Mouse (Mus musculus) heart, embryonic 10.5 days (tissue): Measurements from ENCODE around the gene Cd160. TPM values are rescaled to one million over a fixed set of nuclear protein-coding genes. Genes with fewer than 3 reads are reported as not detected.

ENCODE experiments used
- DNase-seq: peaks from one replicate; pipeline ENCODE4 v3.0.0-alpha.2; 2017; ENCODE audit warnings: low spot score
- H3K27ac ChIP-seq: fragments of 300-500 bp; sonication (generic); 2 replicates; pipeline ENCODE4 v1.5.1; 2016; ENCODE audit warnings: mild to moderate bottlenecking
- H3K27me3 ChIP-seq: fragments of 300-500 bp; sonication (generic); 2 replicates; pipeline ENCODE4 v1.6.1; 2016; ENCODE audit warnings: mild to moderate bottlenecking; ENCODE audit not compliant: poor library complexity, insufficient read depth, severe bottlenecking
- H3K36me3 ChIP-seq: fragments of 300-500 bp; sonication (generic); 2 replicates; pipeline ENCODE4 v1.6.1; 2016; ENCODE audit warnings: mild to moderate bottlenecking, moderate library complexity
- H3K4me1 ChIP-seq: fragments of 300-500 bp; sonication (generic); 2 replicates; pipeline ENCODE4 v1.6.1; 2016; ENCODE audit warnings: mild to moderate bottlenecking
- H3K4me3 ChIP-seq: fragments of 300-500 bp; sonication (generic); 2 replicates; pipeline ENCODE4 v1.5.1; 2016; ENCODE audit warnings: mild to moderate bottlenecking, moderate library complexity
- H3K9me3 ChIP-seq: fragments of 300-500 bp; sonication (generic); 2 replicates; pipeline ENCODE4 v1.6.1; 2016; ENCODE audit warnings: mild to moderate bottlenecking, moderate library complexity
- WGBS: fragments of 180-500 bp; shearing (Covaris S2); methylation state at CpG from one replicate; pipeline ENCODE4 v1.1.7; 2016; 5-methylcytosine and 5-hydroxymethylcytosine counted together
- polyA plus RNA-seq: library from polyadenylated mRNA; unstranded; fragments of >200 nt; fragmentation: Nextera tagmentation; extraction: Ambion mirVana; gene quantifications from 2 replicates; pipeline ENCODE4 v1.2.1, GENCODE M21; 2016

Cd160 gene
- 0.06 TPM in 1 of 2 replicates, not detected in the other for polyA plus RNA-seq

DNA sequence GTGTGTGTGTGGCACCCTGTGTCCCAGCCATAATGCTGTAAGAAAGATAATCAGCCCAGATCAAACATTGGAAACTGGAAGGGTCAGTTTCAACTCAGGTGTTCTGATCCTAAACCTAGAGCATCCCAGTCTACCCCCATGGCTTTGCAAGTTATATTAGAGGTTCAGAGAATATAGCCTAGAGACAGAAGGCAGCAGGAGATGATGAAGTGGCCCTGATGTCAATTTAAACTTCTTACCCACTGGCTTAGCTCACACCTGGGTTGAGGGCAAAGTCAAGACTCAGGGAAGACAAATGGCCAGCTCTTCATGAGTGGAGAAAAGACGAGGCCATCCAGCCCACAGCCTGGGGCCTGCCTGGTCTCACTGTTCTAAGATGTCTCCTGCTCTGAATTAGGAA lies at the start of gene Cd160, which contains the start of gene Pdzk1:
Gene Cd160, minus strand, starts transcription at position 368 of the 400 bp plus-strand sequence.
Gene Pdzk1, plus strand, starts transcription at position 301 of the 400 bp plus-strand sequence.
- DNase-seq: no peak
- Histone ChIP-seq H3K4me1 (0 out of 2 replicates have a peak, but pooled peaks cover 11% of the 10 kb centered on the region), H3K27me3 (peaks cover 14% of the 10 kb centered on the region; the same call in 1 of the 2 replicates), H3K36me3 (no peaks in the 10 kb centered on the region), H3K9me3 (no peaks in the 10 kb centered on the region), H3K4me3 (peak within 1 kb of the TSS; percentile 23; the same call in 1 of the 2 replicates), H3K27ac (no peak within 1 kb of the TSS)
- 65% methylated on average over 1 of the region's 1 CpGs for WGBS

DNA sequence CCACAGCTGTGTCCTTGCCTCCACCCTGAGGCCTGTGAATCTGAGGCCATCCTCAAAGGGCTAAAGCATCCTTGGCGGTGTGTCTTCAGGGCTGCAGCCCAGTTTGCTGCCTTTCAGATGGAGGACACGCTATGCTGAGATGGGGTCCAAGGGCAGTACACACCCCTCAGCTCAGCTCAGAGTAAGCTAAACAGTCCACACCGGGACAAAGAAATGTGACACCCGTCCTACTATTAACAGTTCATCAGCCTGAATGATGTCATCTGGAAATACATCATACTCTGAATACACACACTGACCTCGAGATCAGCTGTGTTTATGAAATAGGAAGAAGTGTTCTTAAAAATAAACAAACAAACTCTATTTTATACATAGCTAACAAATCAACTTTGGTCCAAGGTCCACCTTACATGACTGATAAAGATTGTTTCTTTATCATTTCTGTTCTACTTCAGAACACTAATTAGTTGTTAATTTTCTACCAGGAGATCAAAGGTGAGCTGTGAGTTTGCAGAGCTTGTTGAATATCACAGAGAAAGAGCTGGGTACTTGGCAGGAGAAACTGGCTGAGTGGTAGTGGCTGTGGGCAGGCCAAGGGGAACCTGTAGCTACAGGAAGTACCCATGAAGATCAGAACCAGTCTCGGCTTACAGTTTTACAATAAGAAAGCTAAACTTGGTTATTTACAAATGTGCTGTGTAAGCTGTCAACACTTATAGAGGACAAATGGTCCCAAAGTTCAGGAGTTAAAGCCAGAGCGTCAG lies 45.8 kb upstream of the Cd160 start:
- no peak overlapping the region for H3K4me3 ChIP-seq
- H3K27me3 ChIP-seq: no peaks in the 10 kb centered on the region
- 88% methylated on average over 7 of the region's 7 CpGs for WGBS
- peaks cover 65% of the 10 kb centered on the region for H3K36me3 ChIP-seq
- no peaks in the 10 kb centered on the region for H3K4me1 ChIP-seq
- H3K27ac ChIP-seq: no peak overlapping the region
- H3K9me3 ChIP-seq: no peaks in the 10 kb centered on the region
- DNase-seq: peak; percentile 41

DNA sequence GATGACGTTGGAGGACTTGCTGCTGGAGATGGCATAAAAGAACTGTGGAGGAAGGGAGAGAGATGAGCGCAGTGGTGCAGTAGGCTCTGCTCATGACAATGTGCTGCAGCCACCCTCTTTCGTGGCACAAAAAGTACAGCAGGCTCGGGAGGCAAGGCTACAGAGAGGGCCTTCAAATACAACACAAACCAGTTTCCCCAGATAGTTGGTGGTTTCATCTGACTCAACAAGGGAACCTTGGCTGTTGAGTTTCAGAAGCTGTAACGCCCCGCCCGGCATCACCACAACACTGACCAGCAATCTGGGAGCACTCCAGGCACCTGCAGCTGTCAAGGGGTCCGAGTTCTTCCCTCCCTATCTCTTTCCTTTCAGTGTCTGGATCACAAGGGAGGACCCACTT lies 43.4 kb upstream of the Cd160 start:
- WGBS: 93% methylated on average over 8 of the region's 8 CpGs
- no peak overlapping the region for H3K4me3 ChIP-seq
- DNase-seq: peak; percentile 62
- no peak overlapping the region for H3K27ac ChIP-seq
- no peaks in the 10 kb centered on the region for H3K4me1 ChIP-seq
- no peaks in the 10 kb centered on the region for H3K9me3 ChIP-seq
- peaks cover 75% of the 10 kb centered on the region for H3K36me3 ChIP-seq
- H3K27me3 ChIP-seq: no peaks in the 10 kb centered on the region

DNA sequence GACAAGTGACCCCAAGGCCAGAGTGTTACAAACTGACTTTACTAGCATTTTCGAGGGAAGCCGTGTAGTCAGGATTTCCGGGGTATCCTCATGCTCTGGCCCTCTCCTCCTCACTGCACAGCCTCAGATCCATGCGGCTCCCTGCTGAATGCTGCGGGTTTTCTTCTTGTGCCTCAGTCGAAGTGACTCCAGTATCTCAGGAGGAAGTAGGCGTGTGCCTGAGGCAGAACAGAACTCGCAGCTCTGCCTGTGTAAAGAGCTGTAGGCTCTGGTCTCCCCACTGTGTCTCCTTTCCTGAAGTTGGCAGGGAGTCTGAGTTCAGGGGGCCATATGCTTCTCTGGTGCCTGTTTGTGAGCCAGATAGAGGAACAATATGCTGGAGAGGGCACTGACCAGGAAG lies 41.9 kb upstream of the Cd160 start:
- 78% methylated on average over 8 of the region's 8 CpGs for WGBS
- Histone ChIP-seq H3K4me1 (no peaks in the 10 kb centered on the region), H3K9me3 (no peaks in the 10 kb centered on the region), H3K4me3 (no peak overlapping the region), H3K27ac (no peak overlapping the region), H3K36me3 (peaks cover 75% of the 10 kb centered on the region), H3K27me3 (no peaks in the 10 kb centered on the region)
- peak; percentile 72 for DNase-seq

DNA sequence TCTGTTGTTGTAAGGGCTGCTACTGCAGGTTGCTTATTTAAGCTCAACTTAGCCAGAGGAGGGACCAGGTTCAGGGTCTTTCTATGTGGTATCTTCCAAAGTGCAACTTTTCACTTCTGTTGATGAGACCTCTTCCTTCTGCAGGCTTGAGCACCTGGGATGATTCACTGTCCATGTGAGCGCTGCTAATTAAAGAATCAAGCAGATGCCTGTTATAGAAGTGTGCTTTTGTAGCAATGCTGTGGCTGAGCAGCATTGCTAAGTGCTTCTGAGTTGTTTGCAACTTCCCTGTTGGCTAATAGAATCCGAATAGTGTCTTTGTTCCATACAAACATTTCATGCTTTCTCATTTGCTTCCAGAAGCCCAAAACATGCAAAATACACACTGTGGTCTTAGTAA lies 41.1 kb upstream of the Cd160 start:
- H3K27ac ChIP-seq: no peak overlapping the region
- H3K27me3 ChIP-seq: no peaks in the 10 kb centered on the region
- DNase-seq: peak; percentile 56
- H3K9me3 ChIP-seq: no peaks in the 10 kb centered on the region
- no peaks in the 10 kb centered on the region for H3K4me1 ChIP-seq
- peaks cover 71% of the 10 kb centered on the region for H3K36me3 ChIP-seq
- 92% methylated on average over 2 of the region's 2 CpGs for WGBS
- H3K4me3 ChIP-seq: no peak overlapping the region

DNA sequence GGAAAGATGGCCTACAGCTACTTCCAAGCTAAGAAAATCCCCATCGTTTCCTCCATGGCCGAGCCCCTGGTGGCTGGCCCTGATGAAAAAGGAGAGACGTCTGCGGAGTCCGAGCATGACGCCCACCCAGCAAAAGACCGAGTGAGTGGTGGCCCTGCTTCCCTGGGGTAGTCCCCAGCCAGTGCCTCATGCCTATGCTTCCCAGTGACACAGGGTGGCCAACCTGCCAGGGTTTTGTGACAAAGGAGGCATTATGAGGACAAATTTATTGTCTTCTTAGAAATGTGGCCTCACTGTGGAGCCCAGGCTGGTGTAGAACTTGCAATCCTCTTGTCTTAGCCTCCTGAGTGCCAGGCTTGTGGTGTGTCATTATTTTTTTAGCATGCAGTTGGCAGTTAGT lies 39.9 kb upstream of the Cd160 start:
- DNase-seq: peak; percentile 71
- Histone ChIP-seq H3K36me3 (peaks cover 61% of the 10 kb centered on the region), H3K27ac (no peak overlapping the region), H3K27me3 (no peaks in the 10 kb centered on the region), H3K4me1 (no peaks in the 10 kb centered on the region), H3K9me3 (no peaks in the 10 kb centered on the region), H3K4me3 (no peak overlapping the region)
- 90% methylated on average over 7 of the region's 7 CpGs for WGBS

DNA sequence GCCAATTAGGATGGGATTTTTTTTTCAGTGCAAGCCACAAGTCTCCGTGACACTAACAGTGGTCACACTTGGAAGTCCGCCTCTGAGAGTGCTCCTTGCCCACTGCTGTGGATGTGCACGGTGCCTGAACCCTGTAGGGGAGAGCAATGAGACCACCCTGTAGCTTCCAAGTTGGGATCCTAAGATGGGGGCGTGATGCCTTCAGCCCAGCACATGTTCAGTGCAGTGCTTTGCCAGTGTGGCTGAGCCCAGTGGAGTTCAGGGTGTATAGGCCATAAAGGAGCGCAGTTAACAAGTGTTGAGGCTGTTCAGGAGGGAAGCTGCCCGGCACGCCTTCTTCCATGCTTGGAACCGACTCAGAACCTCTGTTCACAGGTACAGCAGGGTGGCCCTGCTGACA lies 39.4 kb upstream of the Cd160 start:
- DNase-seq: peak; percentile 56
- Histone ChIP-seq H3K27ac (no peak overlapping the region), H3K4me3 (no peak overlapping the region), H3K27me3 (no peaks in the 10 kb centered on the region), H3K4me1 (no peaks in the 10 kb centered on the region), H3K36me3 (peaks cover 56% of the 10 kb centered on the region), H3K9me3 (no peaks in the 10 kb centered on the region)
- 93% methylated on average over 8 of the region's 8 CpGs for WGBS

DNA sequence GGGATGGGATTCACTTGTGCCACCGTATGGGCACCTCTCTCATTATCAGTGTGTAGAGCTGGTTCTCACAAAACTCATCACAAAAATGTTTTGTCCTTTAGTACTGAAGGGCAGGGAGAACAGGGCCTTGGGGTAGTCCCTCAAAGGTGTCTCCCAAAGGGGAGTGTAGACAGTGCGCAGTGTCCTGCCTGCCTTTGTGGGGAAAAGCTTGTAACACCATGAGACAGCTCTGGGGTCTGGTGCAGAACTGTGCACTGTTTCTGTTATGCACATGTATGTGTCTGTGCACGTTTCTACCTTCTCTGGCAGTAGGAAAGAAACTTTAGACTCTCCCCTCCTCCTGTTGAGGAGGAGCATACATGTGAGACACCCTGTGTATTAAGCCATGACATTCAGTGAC lies 38.7 kb upstream of the Cd160 start:
- no peak overlapping the region for H3K4me3 ChIP-seq
- H3K27ac ChIP-seq: no peak overlapping the region
- no peaks in the 10 kb centered on the region for H3K27me3 ChIP-seq
- H3K9me3 ChIP-seq: no peaks in the 10 kb centered on the region
- peaks cover 49% of the 10 kb centered on the region for H3K36me3 ChIP-seq
- DNase-seq: no peak
- WGBS: 88% methylated on average over 3 of the region's 3 CpGs
- H3K4me1 ChIP-seq: no peaks in the 10 kb centered on the region

DNA sequence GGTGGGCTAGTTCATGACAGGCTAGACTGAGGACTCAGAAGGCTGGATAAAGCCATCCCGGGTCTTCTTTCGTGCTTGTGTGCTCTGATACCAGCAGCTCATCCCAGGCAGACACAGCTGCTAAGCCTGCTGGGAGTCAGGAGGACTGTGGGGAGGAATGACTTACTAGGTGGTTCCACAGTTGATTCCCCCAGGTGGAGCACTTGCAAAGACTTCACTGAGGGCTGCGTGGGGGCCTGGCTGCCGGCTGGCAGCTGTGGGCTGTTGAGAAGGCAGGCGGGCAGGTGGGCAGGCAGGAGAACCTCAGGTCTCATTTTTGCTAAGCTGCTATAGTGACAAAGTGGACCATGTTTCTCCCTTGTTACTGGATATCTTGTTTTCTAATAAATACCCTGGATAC lies 31.3 kb upstream of the Cd160 start:
- Histone ChIP-seq H3K4me1 (no peaks in the 10 kb centered on the region), H3K36me3 (no peaks in the 10 kb centered on the region), H3K9me3 (no peaks in the 10 kb centered on the region), H3K27ac (no peak overlapping the region), H3K27me3 (no peaks in the 10 kb centered on the region), H3K4me3 (no peak overlapping the region)
- peak; percentile 73 for DNase-seq
- WGBS: 85% methylated on average over 5 of the region's 5 CpGs

DNA sequence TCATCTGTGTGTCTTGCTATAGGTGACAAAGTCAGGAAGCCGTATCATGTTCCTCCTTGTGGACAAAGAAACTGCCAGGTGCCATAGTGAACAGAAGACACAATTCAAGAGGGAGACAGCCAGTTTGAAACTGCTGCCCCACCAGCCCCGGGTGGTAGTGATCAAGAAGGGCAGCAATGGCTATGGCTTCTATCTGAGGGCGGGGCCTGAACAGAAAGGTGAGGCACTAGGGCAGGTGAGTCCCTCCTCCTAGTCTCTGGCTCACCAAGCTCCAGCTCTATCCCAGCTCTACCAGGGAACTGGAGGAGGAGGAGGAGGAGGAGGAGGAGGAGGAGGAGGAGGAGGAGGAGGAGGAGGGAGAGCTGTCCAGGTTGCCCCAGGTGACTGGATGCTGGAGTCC lies 26.7 kb upstream of the Cd160 start:
- Histone ChIP-seq H3K27ac (no peak overlapping the region), H3K4me3 (no peak overlapping the region), H3K9me3 (no peaks in the 10 kb centered on the region), H3K36me3 (no peaks in the 10 kb centered on the region), H3K27me3 (no peaks in the 10 kb centered on the region), H3K4me1 (0 out of 2 replicates have a peak, but pooled peaks cover 5% of the 10 kb centered on the region)
- 74% methylated on average over 3 of the region's 3 CpGs for WGBS
- DNase-seq: no peak

DNA sequence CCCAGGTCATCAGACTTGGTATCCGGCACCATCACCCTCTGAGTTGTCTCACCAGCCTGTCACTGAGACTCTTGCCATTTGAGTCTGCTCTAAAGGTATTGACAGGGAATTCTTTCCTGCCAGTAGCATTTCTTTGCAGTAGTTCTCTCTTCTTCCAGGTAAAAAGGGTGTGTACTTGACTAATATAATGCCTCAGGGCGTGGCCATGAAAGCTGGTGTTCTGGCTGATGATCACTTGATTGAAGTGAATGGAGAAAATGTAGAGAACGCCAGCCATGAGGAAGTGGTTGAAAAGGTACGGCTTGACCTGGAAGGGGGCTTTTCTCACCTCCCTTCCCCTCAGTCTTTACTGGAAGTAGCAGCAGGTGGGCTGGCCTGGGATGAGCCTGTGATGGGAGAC lies 25.2 kb upstream of the Cd160 start:
- Histone ChIP-seq H3K27ac (no peak overlapping the region), H3K9me3 (no peaks in the 10 kb centered on the region), H3K4me1 (0 out of 2 replicates have a peak, but pooled peaks cover 5% of the 10 kb centered on the region), H3K4me3 (no peak overlapping the region), H3K27me3 (no peaks in the 10 kb centered on the region), H3K36me3 (no peaks in the 10 kb centered on the region)
- 83% methylated on average over 4 of the region's 4 CpGs for WGBS
- DNase-seq: no peak

DNA sequence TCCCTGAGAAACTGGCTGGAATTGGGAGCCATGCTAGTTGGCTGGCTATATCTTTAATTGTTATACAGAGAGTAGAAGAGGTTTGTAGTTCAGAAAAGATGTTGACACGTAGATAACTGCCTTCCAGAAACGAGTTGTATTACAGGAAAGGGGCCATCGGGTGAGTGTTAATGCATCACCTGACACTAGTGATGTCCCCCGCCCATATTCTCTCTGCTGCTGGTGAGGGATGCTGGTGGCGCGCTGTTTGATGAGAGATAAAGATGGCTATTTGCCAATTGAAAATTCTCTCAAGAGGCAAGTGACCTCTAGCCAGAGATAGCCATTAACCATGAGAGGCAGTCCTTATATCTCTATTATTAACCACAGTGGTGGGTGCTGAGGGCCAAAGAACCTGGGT lies 23.4 kb upstream of the Cd160 start:
- 62% methylated on average over 6 of the region's 6 CpGs for whole genome bisulfite sequencing
- no peaks in the 10 kb centered on the region for H3K9me3 ChIP-seq
- peaks cover 11% of the 10 kb centered on the region for H3K4me1 ChIP-seq
- no peak overlapping the region for H3K4me3 ChIP-seq
- no peaks in the 10 kb centered on the region for H3K27me3 ChIP-seq
- no peaks in the 10 kb centered on the region for H3K36me3 ChIP-seq
- no peak overlapping the region for H3K27ac ChIP-seq
- DNase-seq: no peak

DNA sequence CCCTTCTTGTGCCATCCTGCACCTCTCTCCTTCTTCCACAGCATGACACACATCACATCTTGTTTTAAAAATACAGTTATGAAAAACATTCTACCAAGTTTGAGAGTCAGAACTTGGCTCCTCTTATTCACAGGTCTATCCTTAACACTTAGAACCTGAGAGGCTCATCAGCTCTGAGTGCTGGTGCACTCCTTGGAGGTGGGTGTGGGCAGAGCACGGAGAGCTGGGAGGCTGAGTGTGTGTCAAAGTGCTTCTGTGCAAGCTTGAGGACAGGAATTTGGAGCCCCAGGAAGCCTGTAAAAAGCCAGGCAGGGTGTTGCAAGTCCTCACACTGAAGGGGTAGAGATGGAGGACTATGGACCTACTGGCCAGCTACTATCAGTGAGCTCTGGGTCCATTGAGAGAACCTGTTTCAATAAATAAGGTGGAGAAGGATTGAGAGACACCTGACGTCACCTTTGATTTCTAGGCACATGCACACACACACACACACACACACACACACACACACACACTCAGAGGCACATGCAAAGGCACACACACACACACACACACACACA lies 20.1 kb upstream of the Cd160 start:
- Histone ChIP-seq H3K27me3 (no peaks in the 10 kb centered on the region), H3K4me1 (peaks cover 17% of the 10 kb centered on the region), H3K9me3 (no peaks in the 10 kb centered on the region), H3K4me3 (no peak overlapping the region), H3K36me3 (no peaks in the 10 kb centered on the region), H3K27ac (no peak overlapping the region)
- DNase-seq: no peak
- WGBS: 77% methylated on average over 2 of the region's 2 CpGs
